Mouse (Mus musculus): ENCODE results near the gene Kmt5a.

GRCm38 (mm10) chr5:124426475-124427071 is 13.2 kb upstream of the Kmt5a start:
- no peak for TF ChIP-seq HCFC1 (IDR thresholded peaks at IDR 0.05; ENCODE audit: borderline replicate concordance, insufficient read depth, low read length)
- no peak for TF ChIP-seq CHD2 (IDR thresholded peaks at IDR 0.05; ENCODE audit: low read depth, low read length)
